Mouse (Mus musculus) Patski (cell line): ENCODE measurements around the gene Slc16a13. TPM values are rescaled to one million over a fixed set of nuclear protein-coding genes. Genes with fewer than 3 reads are reported as not detected.

Experiments used
- ATAC-seq: fragments of 100-300 bp; one replicate; pipeline ENCODE4 v1.8.0; 2021
- CTCF ChIA-PET: fragments of 350-600 bp; sonication (Branson Sonifier 250); formaldehyde crosslinking; loops from one replicate; lab custom pipeline; 2022; ENCODE audit warnings: inconsistent platforms; lab: Charles Lee
- POLR2A ChIA-PET: fragments of 350-600 bp; sonication (Branson Sonifier 250); formaldehyde crosslinking; loops from one replicate; lab custom pipeline; 2022; ENCODE audit warnings: antibody characterized with exemption, inconsistent platforms; lab: Charles Lee
- DNase-seq: peaks from one replicate; pipeline ENCODE4 v3.0.0-alpha.2; 2011; ENCODE audit warnings: low read depth, low spot score
- H3K27me3 ChIP-seq: fragments of 371-371 bp; one replicate; pipeline ENCODE4 v1.5.1; 2021
- CTCF ChIP-seq: fragments of 100-300 bp; IDR thresholded peaks from one replicate; pipeline ENCODE4 v1.5.1; 2021
- in situ Hi-C: fragments of 300-500 bp; cut with MboI; formaldehyde crosslinking; loops from 3 replicates; pipeline ENCODE4 v1.11.1; 2018; ENCODE audit warnings: low pct_unique_long_range_greater_than_20kb, mixed read lengths
- polyA plus RNA-seq: library from polyadenylated mRNA; unstranded; gene quantifications from one replicate; pipeline ENCODE4 v1.2.3, GENCODE M21; 2021

Gene Slc16a13
- polyA plus RNA-seq, 1 experiment from 2014 or later, result 12.2 TPM

GRCm38 (mm10) chr11:70213736-70214135, 7.1 kb downstream of the Slc16a13 start:
- no peak for TF ChIP-seq CTCF
- DNase-seq, result no peak
- no peaks in the 10 kb centered on the region for H3K27me3 ChIP-seq
- no peak for ATAC-seq
- ChIA-PET CTCF (interaction anchor here (0.8 to 3.6 kb wide), 7 partner anchors 9 to 150 kb away, joined by 3 to 19 read pairs (median 6); no protein-coding TSS in a partner anchor), POLR2A (no interaction called here)
- in situ Hi-C loops, result loop anchor here (10.0 kb wide), 1 partner anchor 279 kb away; the partner anchor contains the start of gene Ybx2

DNA sequence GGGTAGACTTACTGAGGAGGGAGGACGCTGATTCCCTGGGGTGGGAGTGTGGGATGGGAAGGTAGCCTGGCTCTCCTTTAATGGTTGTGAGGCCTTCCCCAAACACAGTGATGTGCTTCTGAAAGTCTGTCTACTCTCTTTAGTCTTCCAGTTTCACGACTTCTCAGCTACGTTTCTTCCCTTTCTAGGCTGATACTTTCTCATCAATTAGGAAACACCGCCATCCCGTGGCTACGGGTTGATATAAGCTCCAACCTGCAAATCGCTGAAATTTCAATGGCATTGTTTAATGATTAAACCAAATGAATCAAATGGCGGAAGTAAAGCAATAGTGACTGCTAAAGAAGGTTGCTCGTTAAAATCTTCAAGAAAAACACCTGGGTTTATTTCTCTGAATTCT, 8.0 kb downstream of the Slc16a13 start:
- CTCF ChIA-PET, result interaction anchor here (0.8 to 3.6 kb wide), 11 partner anchors 8 to 149 kb away, joined by 3 to 19 read pairs (median 6); no protein-coding TSS in a partner anchor
- peak; percentile 45 for ATAC-seq

GRCm38 (mm10) chr11:70212423-70212822, 8.4 kb downstream of the Slc16a13 start, which contains the start of gene Slc16a11:
Gene Slc16a11, plus strand, starts transcription at chr11:70212752.
- no peak for ATAC-seq
- in situ Hi-C loops, result loop anchor here (10.0 kb wide), 1 partner anchor 278 kb away; the partner anchor contains the start of gene Ybx2
- H3K27me3 ChIP-seq, result no peaks in the 10 kb centered on the region
- CTCF ChIA-PET, result interaction anchor here (1.1 to 3.6 kb wide), 8 partner anchors 11 to 63 kb away, joined by 3 to 19 read pairs (median 6); no protein-coding TSS in a partner anchor
- DNase-seq, result no peak
- TF ChIP-seq CTCF, result no peak
- POLR2A ChIA-PET, result interaction anchor here (1.2 kb wide), 1 partner anchor 11 kb away, joined by 3 read pairs; no protein-coding TSS in a partner anchor

More for the DNA sequence above, 8.0 kb downstream of the Slc16a13 start:
- H3K27me3 ChIP-seq, result no peaks in the 10 kb centered on the region
- in situ Hi-C loops, result loop anchor here (10.0 kb wide), 1 partner anchor 278 kb away; the partner anchor contains the start of gene Ybx2
- POLR2A ChIA-PET, result interaction anchor here (1.2 kb wide), 1 partner anchor 11 kb away, joined by 3 read pairs; no protein-coding TSS in a partner anchor
- DNase-seq, result no peak
- no peak for TF ChIP-seq CTCF

DNA sequence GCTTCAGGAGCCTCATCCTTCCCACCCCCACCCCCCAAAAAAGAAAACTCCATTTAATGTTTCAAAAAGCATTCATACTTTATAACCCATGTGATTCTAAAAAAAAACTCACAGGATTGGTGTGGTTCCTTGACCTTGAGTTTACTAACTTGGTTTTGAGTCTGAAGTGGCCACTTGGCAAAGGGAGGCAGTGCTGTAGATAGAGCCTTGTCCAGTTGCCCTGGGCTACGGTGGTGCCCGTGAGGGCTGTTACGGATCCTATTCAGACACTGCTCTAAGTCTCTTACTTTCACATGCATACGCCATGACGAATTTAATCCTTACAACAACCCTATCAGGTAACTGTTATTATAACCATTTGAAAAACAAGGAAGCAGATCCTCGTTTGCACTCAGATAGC, 8.9 kb downstream of the Slc16a13 start:
- ATAC-seq, result no peak
- TF ChIP-seq CTCF, result no peak
- no peak for DNase-seq
- ChIA-PET CTCF (interaction anchor here (1.2 to 3.6 kb wide), 5 partner anchors 10 to 63 kb away, joined by 3 to 19 read pairs (median 7); no protein-coding TSS in a partner anchor), POLR2A (interaction anchor here (0.7 to 1.2 kb wide), 2 partner anchors 11 to 119 kb away, joined by 3 read pairs; no protein-coding TSS in a partner anchor)
- H3K27me3 ChIP-seq, result no peaks in the 10 kb centered on the region
- in situ Hi-C loops, result loop anchor here (10.0 kb wide), 1 partner anchor 277 kb away; the partner anchor contains the start of gene Ybx2

GRCm38 (mm10) chr11:70210681-70211080, 10.2 kb downstream of the Slc16a13 start:
- ChIA-PET CTCF (interaction anchor here (1.1 to 3.6 kb wide), 4 partner anchors 9 to 31 kb away, joined by 3 to 19 read pairs (median 4); partner anchors contain the start of gene Bcl6b), POLR2A (no interaction called here)
- in situ Hi-C loops, result loop anchor here (10.0 kb wide), 1 partner anchor 276 kb away; the partner anchor contains the start of gene Ybx2
- ATAC-seq (no peak), DNase-seq (no peak)
- TF ChIP-seq CTCF, result no peak
- no peaks in the 10 kb centered on the region for H3K27me3 ChIP-seq

GRCm38 (mm10) chr11:70208778-70209388, 12.0 kb downstream of the Slc16a13 start:
- ChIA-PET CTCF (interaction anchor here (0.6 to 1.3 kb wide), 4 partner anchors 8 to 123 kb away, joined by 3 to 6 read pairs (median 3); no protein-coding TSS in a partner anchor), POLR2A (interaction anchor here (0.6 to 0.8 kb wide), 4 partner anchors 59 to 194 kb away, joined by 3 to 6 read pairs (median 5); no protein-coding TSS in a partner anchor)
- DNase-seq, result no peak
- no peaks in the 10 kb centered on the region for H3K27me3 ChIP-seq
- no peak for TF ChIP-seq CTCF
- no peak for ATAC-seq
- in situ Hi-C loops, result loop anchor here (5.0 kb wide), 1 partner anchor 37 kb away; no protein-coding TSS in a partner anchor

GRCm38 (mm10) chr11:70207283-70207682, 13.6 kb downstream of the Slc16a13 start:
- ATAC-seq, result no peak
- TF ChIP-seq CTCF, result no peak
- DNase-seq, result no peak
- in situ Hi-C loops, result loop anchor here (5.0 kb wide), 1 partner anchor 35 kb away; no protein-coding TSS in a partner anchor
- ChIA-PET CTCF (interaction anchor here (1.2 kb wide), 1 partner anchor 23 kb away, joined by 4 read pairs; no protein-coding TSS in a partner anchor), POLR2A (no interaction called here)
- no peaks in the 10 kb centered on the region for H3K27me3 ChIP-seq

- in situ Hi-C loops, result loop anchor here (5.0 kb wide), 1 partner anchor 34 kb away; no protein-coding TSS in a partner anchor
- POLR2A ChIA-PET, result no interaction called here
- CTCF ChIA-PET, result interaction anchor here (1.2 kb wide), 1 partner anchor 24 kb away, joined by 4 read pairs; no protein-coding TSS in a partner anchor
- DNase-seq, result no peak
- no peak for ATAC-seq
- no peaks in the 10 kb centered on the region for H3K27me3 ChIP-seq
- no peak for TF ChIP-seq CTCF
Observed at GRCm38 (mm10) chr11:70206801-70207200, 14.1 kb downstream of the Slc16a13 start.

DNA sequence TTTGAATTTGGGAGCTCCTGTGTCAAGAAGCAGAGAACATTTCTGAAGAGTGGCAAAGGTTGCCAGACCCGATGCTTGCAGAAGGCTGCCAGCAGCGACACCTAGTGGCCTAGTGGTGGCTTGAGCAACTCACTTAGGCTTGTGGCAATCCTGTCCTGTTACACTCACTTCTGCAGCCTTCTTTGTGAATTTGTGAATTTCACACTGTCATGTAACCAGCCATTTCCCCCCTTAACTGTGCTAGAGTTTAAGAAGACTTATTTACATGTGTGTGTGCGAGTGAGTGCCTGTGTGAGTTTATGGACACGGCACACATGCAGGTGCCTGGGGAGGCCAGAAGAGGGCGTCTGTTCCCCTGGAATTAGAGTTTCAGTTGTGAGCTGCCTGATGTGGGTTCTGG, 19.2 kb downstream of the Slc16a13 start:
- CTCF ChIA-PET, result interaction anchor here (0.6 to 1.6 kb wide), 11 partner anchors 8 to 131 kb away, joined by 3 to 19 read pairs (median 4); partner anchors contain the start of gene Slc16a11
- POLR2A ChIA-PET, result interaction anchor here (0.8 to 0.9 kb wide), 2 partner anchors 11 to 39 kb away, joined by 3 read pairs; partner anchors contain the start of gene Slc16a11
- TF ChIP-seq CTCF, result peak; percentile 98
- no peak for ATAC-seq
- in situ Hi-C loops, result loop anchor here (5.0 kb wide), 1 partner anchor 144 kb away; no protein-coding TSS in a partner anchor
- H3K27me3 ChIP-seq, result no peaks in the 10 kb centered on the region
- DNase-seq, result no peak
